Mouse (Mus musculus): ENCODE measurements at regions not wholly inside any gene's neighbourhood (a gene's known extent, or its start where the extent isn't known, plus 50 kb on each side); places are given as distances from the start of the nearest gene placed in this dataset.

GRCm38 (mm10) chr19:21052771-21053170, 98.8 kb upstream of the Tmc1 start:
- no peak overlapping the region for H3K9ac ChIP-seq (replicated peaks; ENCODE audit: low read depth, low read length)
- H3K4me2 ChIP-seq (replicated peaks; ENCODE audit: low read depth, low read length) = no peak overlapping the region
- H3K27me3 ChIP-seq (ENCODE audit: control insufficient read depth, insufficient read depth, low read length) = no peaks in the 10 kb centered on the region
- no peaks in the 10 kb centered on the region for H3K36me3 ChIP-seq (ENCODE audit: control insufficient read depth, insufficient read depth, low read length)
- H3K27ac ChIP-seq (ENCODE audit: low read length) = no peak overlapping the region
- whole genome bisulfite sequencing = 89% methylated on average over 3 of the region's 3 CpGs
- no peak for ATAC-seq (ENCODE audit: insufficient number of reproducible peaks, insufficient read depth, low FRiP score, low read depth)
- H3K4me1 ChIP-seq (ENCODE audit: control insufficient read depth, insufficient read depth, low read length) = no peaks in the 10 kb centered on the region
- H3K9me3 ChIP-seq (ENCODE audit: control insufficient read depth, low read depth, low read length) = no peaks in the 10 kb centered on the region
- H3K4me3 ChIP-seq (ENCODE audit: low read depth, low read length) = no peak overlapping the region

GRCm38 (mm10) chr19:21051872-21052271, 97.9 kb upstream of the Tmc1 start:
- Histone ChIP-seq H3K36me3 (ENCODE audit: control insufficient read depth, insufficient read depth, low read length) (no peaks in the 10 kb centered on the region), H3K27me3 (ENCODE audit: control insufficient read depth, insufficient read depth, low read length) (no peaks in the 10 kb centered on the region), H3K9ac (replicated peaks; ENCODE audit: low read depth, low read length) (no peak overlapping the region), H3K27ac (ENCODE audit: low read length) (no peak overlapping the region), H3K9me3 (ENCODE audit: control insufficient read depth, low read depth, low read length) (no peaks in the 10 kb centered on the region), H3K4me1 (ENCODE audit: control insufficient read depth, insufficient read depth, low read length) (no peaks in the 10 kb centered on the region), H3K4me2 (replicated peaks; ENCODE audit: low read depth, low read length) (no peak overlapping the region), H3K4me3 (ENCODE audit: low read depth, low read length) (no peak overlapping the region)
- WGBS = 64% methylated on average over 4 of the region's 4 CpGs
- ATAC-seq (ENCODE audit: insufficient number of reproducible peaks, insufficient read depth, low FRiP score, low read depth) = no peak

DNA sequence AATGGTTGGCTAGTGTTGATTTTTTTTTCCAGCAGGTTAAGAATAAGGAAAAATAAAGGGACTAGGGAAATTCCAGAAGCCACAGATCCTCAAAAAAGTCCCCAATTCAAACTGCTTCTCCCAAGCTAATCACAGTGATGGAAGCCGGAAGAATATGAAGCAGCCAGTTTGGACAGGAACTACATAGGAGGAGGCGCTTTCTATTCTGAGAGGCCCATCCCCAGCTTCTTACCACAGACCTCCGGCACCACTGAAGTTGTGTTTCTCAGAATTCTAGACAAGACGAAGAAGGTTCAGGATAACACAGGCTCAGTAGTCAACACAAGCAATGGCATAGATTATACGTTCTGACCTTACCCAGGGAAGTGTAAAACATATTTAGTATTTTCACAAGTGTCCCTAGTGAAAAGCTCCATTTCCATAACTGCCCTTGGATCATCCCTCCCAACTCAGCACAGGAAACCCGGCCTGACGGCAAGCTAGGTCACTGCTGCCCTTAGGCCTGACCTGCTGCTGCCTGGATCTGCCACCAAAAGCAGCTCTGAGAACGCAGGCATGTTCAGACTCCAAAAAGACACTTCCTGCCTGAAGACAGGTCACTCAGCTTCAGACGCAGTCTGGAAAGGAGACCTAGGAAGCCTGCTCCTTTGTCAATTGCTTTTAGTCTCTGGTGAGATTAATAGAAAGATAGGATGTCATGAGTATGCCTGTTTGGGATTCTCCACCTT, 97.2 kb upstream of the Tmc1 start:
- H3K4me1 ChIP-seq (ENCODE audit: control insufficient read depth, insufficient read depth, low read length) = no peaks in the 10 kb centered on the region
- no peak overlapping the region for H3K9ac ChIP-seq (replicated peaks; ENCODE audit: low read depth, low read length)
- no peak overlapping the region for H3K27ac ChIP-seq (ENCODE audit: low read length)
- WGBS = 70% methylated on average over 9 of the region's 9 CpGs
- no peaks in the 10 kb centered on the region for H3K9me3 ChIP-seq (ENCODE audit: control insufficient read depth, low read depth, low read length)
- no peak overlapping the region for H3K4me3 ChIP-seq (ENCODE audit: low read depth, low read length)
- H3K36me3 ChIP-seq (ENCODE audit: control insufficient read depth, insufficient read depth, low read length) = no peaks in the 10 kb centered on the region
- ATAC-seq (ENCODE audit: insufficient number of reproducible peaks, insufficient read depth, low FRiP score, low read depth) = no peak
- no peaks in the 10 kb centered on the region for H3K27me3 ChIP-seq (ENCODE audit: control insufficient read depth, insufficient read depth, low read length)
- H3K4me2 ChIP-seq (replicated peaks; ENCODE audit: low read depth, low read length) = no peak overlapping the region

GRCm38 (mm10) chr19:21049301-21049700, 95.3 kb upstream of the Tmc1 start:
- Histone ChIP-seq H3K9ac (replicated peaks; ENCODE audit: low read depth, low read length) (no peak overlapping the region), H3K4me3 (ENCODE audit: low read depth, low read length) (no peak overlapping the region), H3K9me3 (ENCODE audit: control insufficient read depth, low read depth, low read length) (no peaks in the 10 kb centered on the region), H3K27ac (ENCODE audit: low read length) (no peak overlapping the region), H3K36me3 (ENCODE audit: control insufficient read depth, insufficient read depth, low read length) (no peaks in the 10 kb centered on the region), H3K27me3 (ENCODE audit: control insufficient read depth, insufficient read depth, low read length) (no peaks in the 10 kb centered on the region), H3K4me2 (replicated peaks; ENCODE audit: low read depth, low read length) (no peak overlapping the region), H3K4me1 (ENCODE audit: control insufficient read depth, insufficient read depth, low read length) (no peaks in the 10 kb centered on the region)
- ATAC-seq (ENCODE audit: insufficient number of reproducible peaks, insufficient read depth, low FRiP score, low read depth) = no peak

- no peaks in the 10 kb centered on the region for H3K36me3 ChIP-seq (ENCODE audit: control insufficient read depth, insufficient read depth, low read length)
- no peak overlapping the region for H3K9ac ChIP-seq (replicated peaks; ENCODE audit: low read depth, low read length)
- no peaks in the 10 kb centered on the region for H3K9me3 ChIP-seq (ENCODE audit: control insufficient read depth, low read depth, low read length)
- WGBS = 80% methylated on average over 12 of the region's 12 CpGs
- no peaks in the 10 kb centered on the region for H3K27me3 ChIP-seq (ENCODE audit: control insufficient read depth, insufficient read depth, low read length)
- no peaks in the 10 kb centered on the region for H3K4me1 ChIP-seq (ENCODE audit: control insufficient read depth, insufficient read depth, low read length)
- H3K4me2 ChIP-seq (replicated peaks; ENCODE audit: low read depth, low read length) = no peak overlapping the region
- no peak overlapping the region for H3K27ac ChIP-seq (ENCODE audit: low read length)
- ATAC-seq (ENCODE audit: insufficient number of reproducible peaks, insufficient read depth, low FRiP score, low read depth) = no peak
- no peak overlapping the region for H3K4me3 ChIP-seq (ENCODE audit: low read depth, low read length)
These were observed 91.6 kb upstream of the Tmc1 start for GRCm38 (mm10) chr19:21045565-21045964.

DNA sequence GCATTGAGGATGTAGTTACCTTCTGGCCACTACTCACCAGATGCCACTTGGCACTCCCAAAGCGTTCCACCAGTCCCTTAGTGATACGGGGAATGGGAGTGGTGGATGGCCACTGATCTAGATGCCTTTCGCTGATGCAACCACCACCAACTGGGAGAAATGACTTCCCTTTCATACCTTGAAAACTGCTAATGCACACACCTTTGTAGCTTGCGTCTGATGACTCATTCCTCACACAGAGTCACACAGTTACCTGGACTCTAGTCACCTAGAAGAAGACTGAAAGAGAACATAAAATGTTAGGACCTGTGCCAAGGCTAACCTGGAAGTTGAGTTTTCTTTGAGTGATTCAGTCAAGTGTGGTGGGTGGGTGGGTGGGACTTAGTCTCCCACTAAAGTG, 90.0 kb upstream of the Tmc1 start:
- WGBS = 88% methylated on average over 4 of the region's 4 CpGs

GRCm38 (mm10) chr19:21042536-21042935, 88.5 kb upstream of the Tmc1 start:
- H3K4me3 ChIP-seq (ENCODE audit: low read depth, low read length) = no peak overlapping the region
- H3K27me3 ChIP-seq (ENCODE audit: control insufficient read depth, insufficient read depth, low read length) = no peaks in the 10 kb centered on the region
- no peaks in the 10 kb centered on the region for H3K4me1 ChIP-seq (ENCODE audit: control insufficient read depth, insufficient read depth, low read length)
- H3K36me3 ChIP-seq (ENCODE audit: control insufficient read depth, insufficient read depth, low read length) = no peaks in the 10 kb centered on the region
- no peak overlapping the region for H3K27ac ChIP-seq (ENCODE audit: low read length)
- 80% methylated on average over 3 of the region's 3 CpGs for WGBS
- no peak for ATAC-seq (ENCODE audit: insufficient number of reproducible peaks, insufficient read depth, low FRiP score, low read depth)
- H3K4me2 ChIP-seq (replicated peaks; ENCODE audit: low read depth, low read length) = no peak overlapping the region
- H3K9ac ChIP-seq (replicated peaks; ENCODE audit: low read depth, low read length) = no peak overlapping the region
- H3K9me3 ChIP-seq (ENCODE audit: control insufficient read depth, low read depth, low read length) = no peaks in the 10 kb centered on the region

More for the DNA sequence above, 90.0 kb upstream of the Tmc1 start:
- no peaks in the 10 kb centered on the region for H3K27me3 ChIP-seq (ENCODE audit: control insufficient read depth, insufficient read depth, low read length)
- no peaks in the 10 kb centered on the region for H3K36me3 ChIP-seq (ENCODE audit: control insufficient read depth, insufficient read depth, low read length)
- H3K9me3 ChIP-seq (ENCODE audit: control insufficient read depth, low read depth, low read length) = no peaks in the 10 kb centered on the region
- no peaks in the 10 kb centered on the region for H3K4me1 ChIP-seq (ENCODE audit: control insufficient read depth, insufficient read depth, low read length)
- no peak overlapping the region for H3K4me2 ChIP-seq (replicated peaks; ENCODE audit: low read depth, low read length)
- H3K9ac ChIP-seq (replicated peaks; ENCODE audit: low read depth, low read length) = no peak overlapping the region
- no peak overlapping the region for H3K27ac ChIP-seq (ENCODE audit: low read length)
- no peak overlapping the region for H3K4me3 ChIP-seq (ENCODE audit: low read depth, low read length)
- ATAC-seq (ENCODE audit: insufficient number of reproducible peaks, insufficient read depth, low FRiP score, low read depth) = no peak

DNA sequence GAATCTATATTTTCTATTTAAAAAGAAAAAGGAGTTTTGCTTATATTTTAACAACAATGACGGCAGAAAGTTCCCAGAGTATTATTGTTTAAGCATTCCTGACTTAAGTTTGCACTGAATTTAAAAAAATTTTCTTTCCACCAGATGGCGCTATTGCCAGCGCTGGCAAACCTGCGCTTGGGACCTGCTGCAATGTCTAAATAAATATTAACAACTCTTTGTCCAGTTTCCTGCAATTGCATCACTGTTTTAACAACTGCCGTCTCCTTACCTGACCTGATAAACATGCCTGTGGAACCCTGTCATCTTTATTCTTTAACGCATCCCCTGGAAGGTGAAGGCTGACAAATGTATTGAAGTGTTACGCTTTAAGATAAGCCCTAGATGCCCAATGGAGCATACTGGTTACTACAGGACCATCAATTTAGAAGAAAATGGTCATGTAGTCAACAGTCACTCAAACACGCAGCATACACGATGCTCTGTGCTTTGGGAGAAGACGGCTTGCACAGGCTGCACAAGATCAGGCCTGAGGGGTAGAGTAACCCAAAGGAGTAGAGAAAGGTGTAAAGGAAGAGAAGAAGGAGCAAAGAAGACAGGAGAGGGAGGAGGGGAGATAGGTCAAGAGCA, 83.6 kb upstream of the Tmc1 start:
- Histone ChIP-seq H3K9ac (replicated peaks; ENCODE audit: low read depth, low read length) (no peak overlapping the region), H3K27me3 (ENCODE audit: control insufficient read depth, insufficient read depth, low read length) (no peaks in the 10 kb centered on the region), H3K27ac (ENCODE audit: low read length) (no peak overlapping the region), H3K4me3 (ENCODE audit: low read depth, low read length) (no peak overlapping the region), H3K4me1 (ENCODE audit: control insufficient read depth, insufficient read depth, low read length) (no peaks in the 10 kb centered on the region), H3K36me3 (ENCODE audit: control insufficient read depth, insufficient read depth, low read length) (no peaks in the 10 kb centered on the region), H3K9me3 (ENCODE audit: control insufficient read depth, low read depth, low read length) (no peaks in the 10 kb centered on the region), H3K4me2 (replicated peaks; ENCODE audit: low read depth, low read length) (no peak overlapping the region)
- ATAC-seq (ENCODE audit: insufficient number of reproducible peaks, insufficient read depth, low FRiP score, low read depth) = no peak
- WGBS = 41% methylated on average over 10 of the region's 10 CpGs
